Mouse (Mus musculus) T-helper 17 cell (primary cell): ENCODE data around the gene Bag5.
"Not testable (repeated sequence)": the region's sequence is repeated elsewhere in the genome, so short reads cannot be mapped to it uniquely, and the experiment has no call there.

Experiments used
- in situ Hi-C, 2 experiments: fragments of 300-600 bp; cut with MboI, MseI; formaldehyde crosslinking; loops; 1 replicate in 1 of 2; 2 replicates in 1 of 2; pipeline ENCODE4 v1.15.1; 2025; ENCODE audit warnings: high pct_unique_total_duplicates in 2 of 2

The Bag5 gene

DNA sequence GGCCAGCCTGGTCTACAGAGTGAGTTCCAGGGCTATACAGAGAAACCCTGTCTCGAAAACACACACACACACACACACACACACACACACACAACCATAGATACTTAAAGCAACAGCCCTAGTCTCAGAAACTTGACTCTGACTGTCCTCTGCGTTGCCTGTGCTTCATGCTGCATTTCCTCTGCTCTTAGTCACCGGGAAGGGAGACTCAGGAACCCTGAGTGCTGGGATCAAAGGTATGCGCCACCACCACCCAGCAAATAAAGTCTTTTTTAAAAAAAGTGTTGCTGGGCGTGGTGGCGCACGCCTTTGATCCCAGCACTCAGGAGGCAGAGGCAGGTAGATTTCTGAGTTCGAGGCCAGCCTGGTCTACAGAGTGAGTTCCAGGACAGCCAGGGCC is 23.6 kb upstream of the Bag5 start:
- in situ Hi-C loops, result not testable (repeated sequence)

DNA sequence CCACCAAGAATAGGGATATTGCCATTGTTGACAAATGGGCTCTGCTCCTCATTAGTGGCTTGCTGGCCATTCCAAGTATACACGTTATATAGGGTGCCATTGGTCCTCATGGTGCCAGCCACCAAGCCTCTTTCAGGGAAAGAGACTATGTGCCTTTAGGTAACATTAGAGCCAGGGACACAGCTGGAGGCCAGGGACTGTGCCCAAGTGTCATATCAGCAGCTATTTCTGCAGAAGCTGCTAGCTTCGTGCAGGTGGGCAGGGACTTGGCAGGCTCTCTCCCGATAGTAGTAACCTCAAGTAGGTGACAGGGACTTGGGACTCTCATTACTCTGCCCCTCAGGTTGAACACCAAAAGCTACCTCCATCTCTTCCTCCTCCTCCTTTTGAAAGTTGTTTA is 21.9 kb upstream of the Bag5 start:
- in situ Hi-C loops, result loop anchor here in 1 of 2 experiments (5.0 kb wide), 1 partner anchor 68 kb away; no protein-coding TSS in a partner anchor

DNA sequence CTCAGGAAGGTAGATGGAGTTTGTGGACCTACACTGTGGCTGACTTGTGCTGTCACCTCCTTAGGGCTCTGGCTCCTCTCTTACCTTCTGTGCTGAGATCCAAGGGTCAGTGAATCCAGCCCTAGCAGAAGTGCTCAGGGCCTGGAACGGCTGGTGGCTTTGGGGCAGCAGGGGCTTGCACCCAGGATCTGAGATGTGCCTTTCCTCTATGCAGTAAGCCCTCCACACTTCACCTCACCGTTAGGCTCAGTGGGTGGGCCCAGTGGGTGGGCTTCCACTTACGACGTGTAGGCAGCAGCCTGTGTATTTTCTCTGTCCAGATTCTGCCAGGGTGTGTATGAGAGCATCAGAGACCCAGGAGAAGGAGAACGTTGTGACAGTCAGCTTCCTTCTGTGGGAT is 19.9 kb upstream of the Bag5 start:
- in situ Hi-C loops, result loop anchor here in 1 of 2 experiments (5.0 kb wide), 1 partner anchor 66 kb away; no protein-coding TSS in a partner anchor

DNA sequence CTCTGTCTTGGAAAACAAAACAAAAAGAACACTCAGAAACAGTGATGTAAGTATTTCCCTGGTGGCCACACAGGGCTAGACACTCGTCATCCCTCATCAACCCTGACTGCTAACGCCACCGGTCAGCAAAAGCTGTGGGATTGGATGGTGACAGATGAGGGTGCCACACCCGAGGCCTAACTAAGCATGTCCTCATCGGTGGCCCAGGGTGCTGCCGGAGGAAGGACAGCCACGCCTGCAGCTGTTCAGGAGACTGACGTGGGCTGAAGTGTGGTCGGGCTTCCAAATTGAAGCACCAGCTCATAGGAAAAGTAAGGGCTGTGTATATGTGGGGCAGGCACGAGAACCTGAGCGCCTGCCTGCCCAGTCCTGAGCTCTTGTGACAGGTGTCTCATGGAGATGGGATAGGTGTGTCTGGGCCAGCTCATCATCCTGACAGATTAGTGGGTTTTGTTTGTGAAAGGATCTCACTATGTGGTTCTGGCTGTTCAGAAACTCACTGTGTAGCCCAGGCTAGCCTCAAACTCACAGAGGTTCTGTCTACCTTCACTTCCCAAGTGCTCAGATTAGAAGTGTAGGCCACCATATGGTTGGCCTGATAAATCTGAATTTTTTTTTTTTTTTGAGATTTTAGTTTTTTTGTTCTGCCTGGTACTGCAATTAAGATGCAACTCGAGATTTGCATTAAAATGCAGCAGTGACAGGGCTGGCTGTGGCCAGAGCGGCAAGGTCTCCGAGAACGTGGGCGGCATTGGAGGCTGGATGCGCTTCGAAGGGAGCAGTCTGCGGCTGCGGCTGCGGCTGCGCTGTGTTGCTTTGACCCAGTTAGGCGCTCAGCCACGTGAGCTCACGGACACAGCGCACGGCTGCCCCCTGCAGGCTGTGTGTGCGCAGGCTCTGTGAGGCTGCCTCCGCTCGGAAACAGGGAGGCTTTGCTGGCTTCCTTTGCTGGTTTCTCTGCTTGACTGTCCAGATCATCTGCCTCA is 19.1 kb upstream of the Bag5 start:
- in situ Hi-C loops, result loop anchor here in 1 of 2 experiments (5.0 kb wide), 1 partner anchor 65 kb away; no protein-coding TSS in a partner anchor

DNA sequence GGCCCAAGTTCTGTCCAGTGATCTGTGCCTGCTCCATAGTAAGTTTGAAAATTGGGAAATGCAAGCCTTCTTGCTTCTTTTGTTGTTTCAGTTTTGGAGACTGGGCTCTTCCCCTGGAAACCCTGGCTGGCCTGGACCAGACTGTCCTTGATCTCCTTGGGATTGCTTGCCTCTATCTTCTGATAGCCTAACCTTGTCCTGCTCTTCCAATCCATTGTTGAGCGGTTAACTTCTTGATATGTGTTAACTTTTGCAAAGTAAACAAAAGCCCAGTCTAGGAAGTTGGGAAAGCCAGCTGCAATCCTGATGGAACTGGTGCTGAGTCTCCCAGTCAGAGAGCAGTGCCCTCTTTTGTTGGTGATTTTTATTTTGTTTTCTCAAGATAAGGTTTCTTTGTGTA is 14.9 kb upstream of the Bag5 start:
- in situ Hi-C loops, result no loop called here

DNA sequence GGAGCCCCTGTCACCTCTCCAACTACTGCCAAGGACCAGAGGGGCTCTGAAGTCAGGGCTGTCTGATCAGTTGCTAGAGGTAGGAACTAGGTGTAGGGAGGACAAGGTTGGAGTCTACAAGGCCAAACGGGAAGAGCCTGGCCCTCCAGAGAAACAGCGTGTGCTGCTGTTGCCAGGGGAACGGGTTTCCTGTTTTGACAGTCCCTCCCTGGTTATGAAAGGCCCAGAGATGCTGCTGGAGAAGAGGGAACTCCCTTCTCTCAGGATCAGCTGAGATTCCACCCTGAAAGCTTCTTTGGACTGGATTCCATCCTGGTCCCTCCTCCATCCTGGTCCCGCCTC is 13.0 kb upstream of the Bag5 start:
- in situ Hi-C loops, result no loop called here

DNA sequence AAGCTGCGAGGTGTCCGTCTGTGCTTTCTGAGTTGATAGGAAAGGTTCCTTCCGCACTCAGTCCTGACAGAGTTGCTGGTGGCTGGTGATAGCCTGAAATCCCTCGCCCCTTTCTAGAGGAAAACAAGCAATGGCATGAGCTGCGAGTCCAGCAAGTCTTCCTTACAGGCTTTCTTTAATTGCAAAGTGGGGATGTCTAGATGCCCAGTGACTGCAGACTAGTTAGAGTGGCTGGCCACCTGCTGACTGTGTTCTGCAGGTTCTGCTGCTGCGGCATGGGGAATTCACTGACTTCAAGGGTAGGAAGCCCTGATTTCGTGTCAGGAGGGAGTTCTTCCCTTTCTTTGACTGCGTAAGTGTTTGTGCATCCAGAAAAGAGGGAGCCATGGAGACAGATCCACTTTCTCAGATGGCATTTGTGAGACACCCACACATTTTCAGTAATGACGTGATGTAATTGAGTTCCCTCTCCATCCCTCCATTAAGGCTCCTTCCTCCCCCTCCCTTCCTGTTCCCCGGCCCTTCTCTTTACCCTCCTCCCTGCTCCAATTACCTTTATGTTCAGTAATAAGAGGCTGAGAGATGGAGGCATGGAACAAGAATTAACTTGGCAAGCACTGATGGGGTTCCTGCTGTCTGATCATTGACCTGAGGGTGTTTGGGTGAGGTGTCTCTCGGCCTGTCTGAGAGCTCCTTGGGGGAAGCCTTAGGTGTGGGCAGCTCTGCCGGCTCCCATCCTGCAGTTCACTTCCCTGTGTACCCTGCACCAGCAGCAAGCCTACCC is 12.5 kb upstream of the Bag5 start:
- in situ Hi-C loops, result no loop called here

DNA sequence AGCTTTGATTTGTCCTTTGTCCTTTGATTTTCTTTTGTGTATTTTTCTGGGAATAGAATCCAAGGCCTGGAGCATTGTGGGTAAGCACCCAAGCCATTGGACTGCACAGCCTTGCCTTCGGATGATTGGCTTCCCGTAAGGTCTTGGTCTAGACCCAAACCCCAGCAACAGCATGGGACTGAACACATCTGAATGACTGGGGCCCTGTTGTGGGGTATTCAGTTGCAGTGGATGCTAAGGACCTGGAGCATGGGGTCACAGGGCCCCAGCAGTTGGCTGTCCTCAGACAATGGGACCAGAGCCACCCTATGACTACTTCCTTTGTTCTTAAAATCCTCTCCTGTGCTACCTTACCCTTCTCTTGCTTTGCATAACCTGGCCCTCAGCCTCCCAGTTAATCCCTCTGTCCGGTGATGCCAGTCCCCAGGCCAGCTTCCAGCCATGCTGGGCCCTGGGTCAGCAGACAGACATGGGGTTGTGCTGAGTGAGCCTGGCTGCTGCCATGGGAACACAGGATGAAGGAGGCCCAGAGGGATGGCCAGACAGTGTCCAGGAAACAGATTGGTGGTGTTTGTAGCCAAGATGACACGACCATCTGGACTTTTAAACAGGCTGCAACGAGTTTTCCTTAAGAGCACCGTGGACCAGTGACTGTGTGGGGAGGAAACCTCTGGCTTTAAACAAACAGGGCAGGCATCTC is 11.7 kb upstream of the Bag5 start:
- in situ Hi-C loops, result no loop called here

DNA sequence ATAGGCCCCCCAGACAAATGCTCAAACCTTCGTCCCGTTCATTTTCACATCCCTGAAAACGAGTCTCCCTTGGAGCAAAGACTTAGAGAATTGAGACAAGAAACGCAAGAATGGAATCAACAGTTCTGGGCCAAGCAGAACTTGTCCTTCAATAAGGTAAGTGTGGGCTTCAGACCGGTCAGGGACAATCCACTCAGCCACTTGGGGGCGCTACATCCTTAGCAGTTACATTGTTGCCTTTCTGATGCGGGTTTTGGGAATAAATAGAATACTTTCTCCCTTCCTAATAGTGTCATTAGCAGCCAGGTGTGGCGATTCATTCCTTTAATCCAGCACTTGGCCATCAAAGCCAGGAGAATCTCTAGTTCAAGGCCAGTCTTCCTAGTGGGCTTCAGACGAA is 9.6 kb upstream of the Bag5 start:
- in situ Hi-C loops, result no loop called here

DNA sequence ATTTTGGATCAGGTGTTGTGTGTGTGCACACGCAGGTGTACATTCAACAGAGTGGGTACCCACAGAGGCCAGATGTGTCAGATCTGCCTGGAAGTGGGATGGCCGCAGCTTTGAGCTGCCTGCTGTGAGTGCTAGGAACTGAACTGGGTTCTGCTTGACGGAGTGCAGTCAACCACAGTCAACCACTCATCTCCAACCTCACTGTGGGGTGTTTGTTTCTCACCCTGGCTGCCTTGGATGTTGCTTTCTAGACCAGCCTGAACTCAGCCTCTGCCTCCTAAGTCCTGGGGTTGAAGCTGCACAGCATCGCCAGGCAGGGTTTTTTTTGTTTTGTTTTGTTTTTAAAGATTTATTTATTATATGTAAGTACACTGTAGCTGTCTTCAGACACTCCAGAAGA is 7.2 kb upstream of the Bag5 start:
- in situ Hi-C loops, result no loop called here

DNA sequence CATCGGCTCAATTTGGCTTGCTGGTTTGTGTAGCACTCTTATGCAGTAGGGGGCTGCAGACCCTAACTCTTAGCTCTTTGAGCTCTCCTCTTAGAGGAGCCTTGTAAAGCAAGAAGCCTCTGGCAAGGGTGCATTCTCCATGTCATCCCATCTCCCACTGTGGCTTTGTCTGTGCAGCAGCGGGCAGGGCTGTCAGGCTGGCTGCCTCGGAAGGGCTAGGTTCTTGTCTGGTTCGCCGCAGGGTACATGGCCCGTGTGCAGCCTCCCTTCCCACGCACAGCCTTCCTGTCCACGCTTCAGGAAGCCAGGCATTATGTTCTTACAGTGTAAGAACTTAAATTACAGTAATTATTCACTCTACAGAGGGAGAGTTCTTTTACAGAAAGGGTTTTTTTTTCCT is 5.6 kb upstream of the Bag5 start:
- in situ Hi-C loops, result loop anchor here in 1 of 2 experiments (10.0 kb wide), 1 partner anchor 54 kb away; no protein-coding TSS in a partner anchor

DNA sequence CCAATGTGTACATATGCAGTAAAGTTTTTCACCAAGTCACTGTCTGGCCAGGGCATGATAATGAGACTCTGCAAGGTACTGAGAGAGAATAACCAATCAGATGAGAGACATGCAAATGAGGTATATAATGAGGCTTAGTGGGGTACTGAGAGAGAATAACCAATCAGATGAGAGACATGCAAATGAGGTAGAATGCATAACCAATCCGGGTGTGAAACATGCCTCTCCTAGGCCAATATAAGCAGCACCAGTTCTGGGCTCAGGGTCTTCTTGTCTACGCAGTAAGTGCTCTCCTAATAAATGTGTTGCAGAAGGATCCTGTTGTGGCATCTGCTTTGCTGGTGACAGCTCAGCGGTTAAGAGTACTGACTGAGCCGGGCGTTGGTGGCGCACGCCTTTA is 3.4 kb upstream of the Bag5 start:
- in situ Hi-C loops, result loop anchor here in 1 of 2 experiments (10.0 kb wide), 1 partner anchor 52 kb away; no protein-coding TSS in a partner anchor

DNA sequence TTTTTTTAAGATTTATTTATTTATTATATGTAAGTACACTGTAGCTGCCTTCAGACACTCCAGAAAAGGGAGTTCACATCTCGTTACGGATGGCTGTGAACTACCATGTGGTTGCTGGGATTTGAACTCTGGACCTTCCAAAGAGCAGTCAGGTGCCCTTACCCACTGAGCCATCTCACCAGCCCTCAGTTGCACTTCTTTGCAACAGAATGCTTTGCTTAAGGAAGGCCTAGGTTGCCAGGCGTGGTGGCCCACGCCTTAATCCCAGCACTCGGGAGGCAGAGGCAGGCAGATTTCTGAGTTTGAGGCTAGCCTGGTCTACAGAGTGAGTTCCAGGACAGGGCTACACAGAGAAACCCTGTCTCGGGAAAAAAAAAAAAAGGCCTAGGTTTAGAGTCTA is 823 bp upstream of the Bag5 start:
- in situ Hi-C loops, result loop anchor here in 1 of 2 experiments (10.0 kb wide), 1 partner anchor 49 kb away; no protein-coding TSS in a partner anchor

DNA sequence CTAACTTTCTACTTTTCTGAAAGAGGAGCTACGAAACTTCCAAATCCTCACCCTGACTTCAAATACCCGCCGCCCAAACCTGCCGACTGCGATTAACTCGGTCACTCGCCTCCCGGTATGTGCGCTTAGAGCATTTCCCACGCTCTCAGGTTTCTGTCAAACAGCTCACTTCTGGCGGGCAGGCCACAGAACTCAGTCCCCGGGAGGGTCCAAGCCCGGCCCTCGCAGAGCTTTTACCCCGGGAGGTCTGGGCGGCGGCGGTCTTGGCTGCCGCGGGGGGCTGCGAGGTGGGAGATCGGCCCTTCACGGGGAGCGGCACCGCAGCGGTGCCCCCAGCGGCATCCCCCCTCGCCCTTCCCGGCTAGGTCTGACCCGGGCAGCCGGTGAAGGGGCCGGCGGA is 581 bp downstream of the Bag5 start:
- in situ Hi-C loops, result loop anchor here in 1 of 2 experiments (10.0 kb wide), 1 partner anchor 48 kb away; no protein-coding TSS in a partner anchor

DNA sequence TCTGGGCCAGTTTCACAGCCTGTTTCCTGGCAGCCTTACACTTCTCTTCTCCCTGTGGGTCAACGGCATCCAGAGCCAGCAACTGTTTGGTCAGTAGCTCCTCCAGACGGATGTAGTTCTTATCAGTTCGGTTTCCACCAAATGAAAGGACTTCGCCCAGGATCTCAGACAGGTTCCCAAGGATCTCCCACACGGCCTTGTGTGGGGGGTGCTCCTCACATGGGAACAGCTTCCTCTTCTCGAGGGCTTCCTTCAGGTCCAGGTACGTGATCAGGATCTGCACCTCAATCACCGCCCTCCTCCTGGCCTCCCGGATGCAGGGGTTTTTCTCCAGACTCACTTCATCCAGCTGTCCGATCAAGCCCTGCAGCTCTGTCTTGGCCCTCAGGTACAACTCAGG is 3.0 kb downstream of the Bag5 start:
- in situ Hi-C loops, result loop anchor here in 1 of 2 experiments (10.0 kb wide), 1 partner anchor 45 kb away; no protein-coding TSS in a partner anchor

DNA sequence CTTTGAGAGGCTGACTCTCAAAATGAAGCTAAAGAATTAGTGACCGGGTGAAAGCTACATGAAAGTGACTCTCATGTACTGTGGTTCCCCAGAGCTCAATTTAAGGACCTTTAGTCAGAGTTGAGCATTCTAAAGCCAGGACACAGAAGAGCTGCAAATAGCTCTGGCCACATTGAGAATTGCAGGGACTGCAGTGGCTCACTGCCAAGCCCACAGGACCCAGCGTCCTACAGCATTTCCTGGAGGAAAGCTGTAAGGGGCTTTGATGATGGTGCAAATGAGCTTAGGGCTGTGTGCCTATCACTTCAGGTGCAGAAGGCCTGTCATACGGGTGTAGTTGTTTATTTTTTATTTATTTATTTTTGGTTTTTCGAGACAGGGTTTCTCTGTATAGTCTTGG is 4.9 kb downstream of the Bag5 start:
- in situ Hi-C loops, result no loop called here

DNA sequence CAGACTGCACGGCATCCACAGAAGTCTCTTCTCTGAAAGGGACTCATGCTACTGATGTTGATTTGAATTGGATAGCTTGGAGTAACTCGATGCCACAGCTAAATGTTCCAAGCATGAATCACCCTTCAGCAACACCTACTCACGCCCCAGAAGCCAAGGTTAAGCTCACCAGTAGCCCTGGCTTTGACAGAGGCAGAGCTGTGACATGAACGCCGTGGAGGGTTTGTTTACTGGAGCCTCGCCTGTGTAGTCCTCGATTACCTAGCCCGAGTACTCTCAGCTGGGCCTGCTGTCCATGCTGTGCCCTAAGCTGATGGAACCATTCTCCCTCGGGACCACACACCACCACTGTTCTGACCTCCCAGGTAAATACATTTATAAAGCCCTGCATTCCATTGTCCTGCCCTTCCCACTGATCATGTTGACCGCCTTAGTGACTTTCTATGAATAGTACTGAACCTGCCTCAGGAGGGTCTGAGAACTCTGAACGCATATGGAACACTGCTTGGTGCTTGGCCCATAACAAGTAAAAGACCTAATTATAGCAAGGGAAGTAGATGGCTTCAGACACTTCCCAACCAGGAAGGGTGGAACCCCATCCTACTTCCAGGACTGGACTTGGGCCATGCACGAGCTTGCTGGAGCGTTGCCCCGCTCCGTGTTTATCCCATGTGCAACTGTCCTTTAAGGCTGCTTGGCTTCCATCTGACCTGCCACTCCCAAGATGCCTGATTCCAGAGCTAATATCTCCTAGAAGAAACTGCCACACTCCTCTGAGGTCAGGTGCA is 7.7 kb downstream of the Bag5 start:
- in situ Hi-C loops, result no loop called here

DNA sequence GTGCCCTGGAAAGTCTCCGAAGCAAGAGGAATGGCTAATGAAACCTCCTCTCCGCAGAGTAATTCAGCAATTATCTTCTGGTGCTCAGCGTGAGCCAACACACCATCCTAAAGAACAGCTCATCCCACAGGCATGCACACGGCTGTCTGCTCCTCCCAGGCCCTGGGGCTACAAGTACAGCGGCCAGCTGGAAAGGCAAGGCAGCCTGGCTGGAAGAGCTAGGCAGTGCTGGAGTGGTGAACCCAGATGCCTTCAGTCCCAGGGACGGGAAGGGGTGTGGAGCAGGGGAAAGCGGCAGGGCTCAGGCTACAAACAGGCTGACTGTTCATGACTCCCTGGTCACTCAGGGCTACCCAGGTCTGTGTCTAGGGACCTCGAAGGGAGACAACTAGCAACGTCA is 8.4 kb downstream of the Bag5 start:
- in situ Hi-C loops, result no loop called here

DNA sequence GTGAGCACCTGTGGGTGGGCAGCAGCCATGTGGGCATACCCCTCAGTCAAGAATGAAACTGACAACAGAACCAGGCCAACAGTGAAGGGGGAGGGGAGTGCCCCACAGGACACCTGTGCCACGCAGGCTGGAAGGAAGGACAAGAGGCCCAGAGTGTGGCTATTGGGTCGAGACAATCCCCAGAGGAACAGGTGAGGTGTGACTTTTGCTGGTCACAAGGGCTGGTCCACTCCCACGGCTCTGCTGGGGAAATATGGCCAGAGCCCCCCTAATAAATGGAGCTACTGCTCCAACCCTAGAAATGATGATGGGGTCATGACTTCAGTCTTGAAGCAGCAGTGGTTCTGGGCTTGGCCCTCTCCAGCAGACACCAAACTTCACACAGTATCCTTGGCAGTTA is 9.8 kb downstream of the Bag5 start:
- in situ Hi-C loops, result no loop called here

DNA sequence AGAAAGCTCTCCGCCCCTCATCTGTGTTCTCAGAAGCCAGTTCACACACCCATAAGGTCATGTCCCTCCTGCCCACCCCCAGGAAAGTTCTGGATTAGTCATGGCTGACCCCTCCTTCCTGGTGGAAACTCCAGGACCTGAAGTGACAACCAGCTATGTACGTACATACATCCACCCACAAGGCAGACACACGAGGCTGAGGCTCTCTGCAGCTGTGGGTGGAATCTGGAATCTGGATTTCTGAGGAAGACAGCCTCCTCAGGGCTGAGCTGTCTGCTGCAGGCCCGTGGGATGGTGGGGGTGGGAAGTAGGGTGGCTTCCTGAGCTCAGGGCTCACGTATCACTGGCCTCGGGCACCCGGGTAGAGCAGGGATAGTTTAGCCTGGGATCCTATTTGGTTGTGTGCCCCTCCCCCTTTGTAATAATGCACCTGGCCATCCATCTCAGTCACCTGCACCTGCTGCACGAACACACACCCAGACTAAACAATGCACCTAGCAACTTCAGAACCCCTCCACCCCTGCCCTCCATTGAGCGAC is 12.1 kb downstream of the Bag5 start:
- in situ Hi-C loops, result no loop called here
